Mouse (Mus musculus): ENCODE data around the gene Olfr1413.

Gene Olfr1413

GRCm38 (mm10) chr1:92571022-92571421, at the start of gene Olfr1413:
Olfr1413 (plus strand) TSS chr1:92571322.
- no peak for DNase-seq (ENCODE audit: low spot score in 2 of 2)

- peak in 1 of 2 experiments; percentile 23 for DNase-seq (ENCODE audit: low spot score in 2 of 2)
These were observed 49.7 kb upstream of the Olfr1413 start for GRCm38 (mm10) chr1:92521376-92521775.

GRCm38 (mm10) chr1:92523764-92524163, 47.4 kb upstream of the Olfr1413 start:
- no peak for DNase-seq (ENCODE audit: low spot score in 2 of 2)

- no peak for DNase-seq (ENCODE audit: low spot score in 2 of 2)
These were observed 34.1 kb upstream of the Olfr1413 start for GRCm38 (mm10) chr1:92536972-92537371.

GRCm38 (mm10) chr1:92539071-92539470, 32.1 kb upstream of the Olfr1413 start:
- no peak for DNase-seq (ENCODE audit: low spot score in 2 of 2)

- no peak for DNase-seq (ENCODE audit: low spot score in 2 of 2)
These were observed 25.2 kb upstream of the Olfr1413 start for GRCm38 (mm10) chr1:92545929-92546328.

GRCm38 (mm10) chr1:92585479-92585878, 14.4 kb downstream of the Olfr1413 start, which contains the start of gene Olfr1412:
Olfr1412 (plus strand) TSS chr1:92585779.
- no peak for DNase-seq (ENCODE audit: low spot score in 2 of 2)

- DNase-seq (ENCODE audit: low spot score in 2 of 2), result no peak
These were observed 23.0 kb downstream of the Olfr1413 start, which contains the start of gene Olfr1411 for GRCm38 (mm10) chr1:92594111-92594510. Olfr1411 (plus strand) TSS chr1:92594411.

GRCm38 (mm10) chr1:92596019-92596418, 24.9 kb downstream of the Olfr1413 start:
- DNase-seq (ENCODE audit: low spot score in 2 of 2), result no peak

- DNase-seq (ENCODE audit: low spot score in 2 of 2), result no peak
These were observed 34.4 kb downstream of the Olfr1413 start, which contains the start of gene Olfr1410 for GRCm38 (mm10) chr1:92605482-92605881. Olfr1410 (plus strand) TSS chr1:92605782.

- DNase-seq (ENCODE audit: low spot score in 2 of 2), result no peak
These were observed 36.6 kb downstream of the Olfr1413 start for GRCm38 (mm10) chr1:92607711-92608110.

GRCm38 (mm10) chr1:92611008-92611407, 39.9 kb downstream of the Olfr1413 start:
- peak in 1 of 2 experiments; percentile 67 for DNase-seq (ENCODE audit: low spot score in 2 of 2)

GRCm38 (mm10) chr1:92613175-92613574, 42.1 kb downstream of the Olfr1413 start:
- no peak for DNase-seq (ENCODE audit: low spot score in 2 of 2)

- DNase-seq (ENCODE audit: low spot score in 2 of 2), result peak in 1 of 2 experiments; percentile 30
These were observed 43.4 kb downstream of the Olfr1413 start for GRCm38 (mm10) chr1:92614516-92614915.

- DNase-seq (ENCODE audit: low spot score in 2 of 2), result no peak
These were observed 44.9 kb downstream of the Olfr1413 start for GRCm38 (mm10) chr1:92616046-92616445.

- no peak for DNase-seq (ENCODE audit: low spot score in 2 of 2)
These were observed 46.4 kb downstream of the Olfr1413 start, which contains the start of gene Olfr12 for GRCm38 (mm10) chr1:92617488-92617887. Olfr12 (plus strand) TSS chr1:92617788.

- DNase-seq (ENCODE audit: low spot score in 2 of 2), result no peak
These were observed 47.2 kb downstream of the Olfr1413 start for GRCm38 (mm10) chr1:92618360-92618759.
